Mouse (Mus musculus) G1E (cell line): ENCODE results near the gene Dnajc25. TPM values are rescaled to one million over a fixed set of nuclear protein-coding genes. Genes with fewer than 3 reads are reported as not detected.

Experiments
- ATAC-seq: 2 replicates; pipeline ENCODE4 v1.8.0; 2016; ENCODE audit warnings: mild to moderate bottlenecking; ENCODE audit not compliant: insufficient number of reproducible peaks, poor library complexity, low FRiP score, severe bottlenecking; ENCODE audit errors: extremely low read depth
- DNase-seq: peaks from one replicate; pipeline ENCODE4 v3.0.0; 2012; ENCODE audit warnings: low spot score
- H3K27me3 ChIP-seq: 2 replicates; pipeline ENCODE4 v1.6.1; 2012; ENCODE audit warnings: mild to moderate bottlenecking, low read length, inconsistent platforms; ENCODE audit not compliant: insufficient read depth
- H3K36me3 ChIP-seq: replicated peaks from 2 replicates; pipeline ENCODE3; 2012; ENCODE audit warnings: mild to moderate bottlenecking, inconsistent platforms
- H3K4me1 ChIP-seq: 2 replicates; pipeline ENCODE4 v1.6.1; 2012; ENCODE audit warnings: low read depth, low read length, inconsistent platforms, mixed read lengths; ENCODE audit not compliant: insufficient read depth
- H3K4me3 ChIP-seq: 2 replicates; pipeline ENCODE4 v1.5.1; 2012; ENCODE audit warnings: low read depth, mild to moderate bottlenecking, inconsistent platforms, low read length, moderate library complexity, mixed read lengths
- H3K9me3 ChIP-seq: replicated peaks from 2 replicates; pipeline ENCODE4 v1.6.1; 2012; ENCODE audit warnings: inconsistent platforms
- CTCF ChIP-seq: IDR thresholded peaks from 2 replicates; pipeline ENCODE4 v1.5.1; 2012; ENCODE audit warnings: low read depth, low read length, inconsistent platforms, mixed read lengths
- GATA1 ChIP-seq: IDR thresholded peaks from 2 replicates; pipeline ENCODE4 v1.6.1; 2012; ENCODE audit warnings: borderline replicate concordance, low read length, inconsistent platforms, mixed read lengths
- GATA2 ChIP-seq: IDR thresholded peaks from 2 replicates; pipeline ENCODE4 v1.6.1; 2012; ENCODE audit warnings: low read depth, low read length, inconsistent platforms, borderline replicate concordance
- POLR2AphosphoS5 ChIP-seq: IDR thresholded peaks from 2 replicates; pipeline ENCODE4 v1.6.1; 2012; ENCODE audit warnings: low read depth, low read length, inconsistent platforms; ENCODE audit not compliant: insufficient replicate concordance
- TAL1 ChIP-seq: conservative IDR thresholded peaks from 2 replicates; pipeline ENCODE4 v1.6.1; 2012; ENCODE audit warnings: low read depth, low read length, inconsistent platforms, mixed read lengths
- polyA plus RNA-seq: library from polyadenylated mRNA; stranded (reverse); fragments of >175 nt; gene quantifications from 2 replicates; pipeline ENCODE4 v1.2.3, GENCODE M21; 2012
- total RNA-seq, 2 experiments: library from RNA; stranded (forward) in 1 of 2; stranded (reverse) in 1 of 2; fragments of 200-1000 nt in 1 of 2; fragments of >200 nt in 1 of 2; fragmentation: Nextera tagmentation in 1 of 2; gene quantifications; 2 replicates each; pipeline ENCODE4 v1.2.3; 2014 to 2017

The Dnajc25 gene
- 7.8 and 10.3 TPM in 2 replicates for total RNA-seq (2014; fragmentation: Nextera tagmentation)
- 5.5 and 6.4 TPM in 2 replicates for total RNA-seq (2017)
- 3.5 TPM in 2 replicates for polyA plus RNA-seq

DNA sequence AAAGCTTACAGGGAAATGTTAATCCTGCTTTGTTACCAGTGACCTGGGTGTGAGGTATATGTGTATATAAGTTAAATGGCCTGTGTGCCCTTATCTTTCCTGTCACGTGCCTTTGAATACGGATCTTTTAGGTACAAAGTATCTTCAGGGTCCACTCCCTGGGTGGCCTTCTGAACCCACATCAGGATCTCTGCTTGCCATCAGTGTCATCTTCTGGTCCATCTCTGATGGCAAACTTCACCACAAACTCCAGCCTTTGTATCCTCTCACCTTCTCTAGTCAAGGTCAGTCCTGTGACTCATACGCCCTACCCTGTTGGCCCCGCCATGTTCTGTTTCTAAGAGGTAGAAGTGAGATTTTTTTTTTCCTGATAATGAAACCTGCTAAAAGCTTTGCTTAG is at the start of gene Dnajc25:
TSS of gene Dnajc25 (plus strand) at position 301 of the 400 bp plus-strand sequence.
- H3K4me1 ChIP-seq = peaks cover 37% of the 10 kb centered on the region
- no peak for DNase-seq
- TF ChIP-seq GATA1 (no peak), GATA2 (no peak), POLR2AphosphoS5 (no peak), TAL1 (no peak), CTCF (no peak)

DNA sequence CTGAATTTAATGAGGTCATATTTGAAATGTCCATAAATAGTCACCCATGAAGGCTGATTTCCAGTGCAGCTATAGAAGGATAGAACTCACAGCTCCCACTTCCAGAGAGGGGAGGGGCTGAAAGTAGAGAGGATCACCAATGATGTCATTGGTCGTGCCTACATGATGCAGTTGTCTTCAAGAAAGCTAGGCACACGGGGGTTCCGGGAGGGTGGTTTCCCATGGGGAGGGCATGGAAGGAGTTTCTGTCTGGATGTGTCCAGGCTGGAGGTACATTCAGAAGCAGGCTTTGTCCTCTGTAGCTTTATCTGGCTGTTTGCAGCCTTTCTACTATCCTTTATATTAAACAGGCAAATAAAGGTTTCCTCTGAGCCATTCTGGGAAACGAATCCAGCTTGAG is 46.5 kb upstream of the Dnajc25 start:
- H3K27me3 ChIP-seq = peaks cover 35% of the 10 kb centered on the region
- TF ChIP-seq CTCF (no peak), GATA2 (no peak), GATA1 (no peak), POLR2AphosphoS5 (no peak), TAL1 (no peak)
- no peaks in the 10 kb centered on the region for H3K4me1 ChIP-seq
- H3K4me3 ChIP-seq = no peak overlapping the region
- H3K36me3 ChIP-seq = no peaks in the 10 kb centered on the region
- no peaks in the 10 kb centered on the region for H3K9me3 ChIP-seq
- ATAC-seq (no peak), DNase-seq (no peak)

More for the DNA sequence above, at the start of gene Dnajc25:
- H3K9me3 ChIP-seq = no peaks in the 10 kb centered on the region
- ATAC-seq = no peak
- H3K36me3 ChIP-seq = no peaks in the 10 kb centered on the region
- H3K4me3 ChIP-seq = no peak within 1 kb of the TSS
- H3K27me3 ChIP-seq = peaks cover 40% of the 10 kb centered on the region

DNA sequence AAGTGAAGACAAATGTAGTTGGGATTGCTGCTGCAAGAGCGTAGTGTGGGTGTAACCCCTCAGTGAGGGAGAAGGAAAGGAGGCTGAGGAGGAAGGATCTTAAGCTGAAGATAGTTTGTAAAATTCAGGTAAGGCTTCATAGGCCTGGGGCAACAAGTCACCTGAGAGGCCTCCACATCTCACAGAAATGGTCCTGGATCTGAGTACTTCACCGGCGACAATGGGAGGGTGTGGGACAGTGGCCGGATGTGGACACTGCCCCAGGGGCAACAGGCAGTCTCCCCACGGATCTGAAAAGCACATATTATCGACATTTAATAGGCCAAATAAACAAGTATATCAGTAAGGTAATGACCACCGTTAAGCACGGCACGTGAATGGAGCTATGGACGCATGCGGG is 42.2 kb upstream of the Dnajc25 start:
- DNase-seq (no peak), ATAC-seq (no peak)
- Histone ChIP-seq H3K27me3 (peaks cover 17% of the 10 kb centered on the region), H3K4me3 (no peak overlapping the region), H3K9me3 (no peaks in the 10 kb centered on the region), H3K36me3 (no peaks in the 10 kb centered on the region), H3K4me1 (no peaks in the 10 kb centered on the region)
- TF ChIP-seq TAL1 (no peak), GATA2 (no peak), GATA1 (no peak), POLR2AphosphoS5 (no peak), CTCF (no peak)

- TF ChIP-seq TAL1 (no peak), GATA1 (no peak), POLR2AphosphoS5 (no peak), CTCF (no peak), GATA2 (no peak)
- Histone ChIP-seq H3K4me3 (no peak overlapping the region), H3K4me1 (no peaks in the 10 kb centered on the region), H3K36me3 (no peaks in the 10 kb centered on the region), H3K9me3 (no peaks in the 10 kb centered on the region), H3K27me3 (peaks cover 33% of the 10 kb centered on the region)
- DNase-seq (no peak), ATAC-seq (no peak)
Measured at GRCm38 (mm10) chr4:58961719-58962118, 33.1 kb upstream of the Dnajc25 start.

DNA sequence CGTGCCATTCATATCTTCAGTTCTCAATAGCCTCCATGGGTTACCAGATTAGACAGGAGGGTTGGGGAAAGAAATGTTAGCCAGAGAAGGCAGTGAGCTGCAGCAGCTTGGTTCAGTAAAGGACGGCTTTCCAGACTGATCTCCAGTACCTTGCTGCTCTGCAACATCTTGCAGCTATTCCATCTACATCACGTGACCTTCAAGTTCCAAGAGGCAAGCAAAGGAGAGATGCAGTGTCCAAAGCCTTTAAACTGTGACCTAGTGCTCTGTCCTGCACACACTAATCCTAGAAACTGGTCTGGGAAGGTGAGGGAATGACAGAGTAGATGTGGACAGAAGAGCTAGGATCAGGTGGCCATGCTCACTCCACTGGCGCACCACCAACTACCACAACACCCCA is 31.6 kb upstream of the Dnajc25 start:
- H3K4me1 ChIP-seq = no peaks in the 10 kb centered on the region
- H3K36me3 ChIP-seq = no peaks in the 10 kb centered on the region
- H3K9me3 ChIP-seq = no peaks in the 10 kb centered on the region
- H3K27me3 ChIP-seq = peaks cover 33% of the 10 kb centered on the region
- ATAC-seq = no peak
- TF ChIP-seq GATA1 (no peak), TAL1 (no peak)
- DNase-seq = no peak
- no peak overlapping the region for H3K4me3 ChIP-seq

DNA sequence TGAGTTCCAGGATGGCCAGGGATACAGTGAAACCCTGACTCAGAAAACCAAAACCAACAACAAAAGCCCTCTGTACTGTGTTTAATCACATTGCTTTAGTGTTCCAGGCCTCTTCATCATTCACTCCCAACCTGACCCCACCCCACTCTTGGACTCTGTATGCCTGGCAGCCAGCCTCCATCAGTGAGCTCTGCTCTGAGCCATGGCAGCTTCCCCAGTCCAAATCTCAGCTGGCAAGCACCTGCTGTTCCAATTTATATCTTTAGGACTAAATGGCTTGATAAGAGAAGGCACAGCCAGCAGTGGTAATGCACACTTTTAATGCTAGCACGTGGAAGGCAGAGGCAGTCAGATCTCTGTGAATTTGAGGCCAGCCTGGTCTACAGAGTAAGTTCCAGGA is 29.7 kb upstream of the Dnajc25 start:
- TF ChIP-seq CTCF (no peak), TAL1 (no peak), GATA1 (no peak), GATA2 (no peak), POLR2AphosphoS5 (no peak)
- Histone ChIP-seq H3K27me3 (peaks cover 33% of the 10 kb centered on the region), H3K4me3 (no peak overlapping the region), H3K4me1 (no peaks in the 10 kb centered on the region), H3K36me3 (no peaks in the 10 kb centered on the region), H3K9me3 (no peaks in the 10 kb centered on the region)
- no peak for ATAC-seq
- DNase-seq = no peak
